Mouse (Mus musculus) gastrocnemius, adult 2 months (tissue): ENCODE data around the gene Ptgs1. TPM values are rescaled to one million over a fixed set of nuclear protein-coding genes. Genes with fewer than 3 reads are reported as not detected.

Experiments
- DNase-seq: peaks from one replicate; pipeline ENCODE4 v3.0.0; 2022
- H3K27ac ChIP-seq: fragments of 200-600 bp; 2 replicates; pipeline ENCODE4 v1.8.1; 2022; ENCODE audit warnings: mild to moderate bottlenecking
- H3K4me3 ChIP-seq: fragments of 200-600 bp; 2 replicates; pipeline ENCODE4 v1.8.1; 2022; ENCODE audit warnings: mild to moderate bottlenecking, moderate library complexity
- CTCF ChIP-seq: fragments of 200-600 bp; IDR thresholded peaks from 2 replicates; pipeline ENCODE4 v1.8.1; 2022; ENCODE audit warnings: antibody characterized with exemption, mild to moderate bottlenecking, moderate library complexity
- intact Hi-C: fragments of 180-260 bp; cut with DNase I; formaldehyde crosslinking; loops from one replicate; pipeline ENCODE4 v1.15.1; 2025
- total RNA-seq, 2 experiments: library from RNA; stranded (reverse); gene quantifications; 2 replicates each; pipeline ENCODE4 v1.2.3; 2021

Gene Ptgs1
- total RNA-seq, 2 experiments from 2014 or later: 3.9 to 5.5 TPM

DNA sequence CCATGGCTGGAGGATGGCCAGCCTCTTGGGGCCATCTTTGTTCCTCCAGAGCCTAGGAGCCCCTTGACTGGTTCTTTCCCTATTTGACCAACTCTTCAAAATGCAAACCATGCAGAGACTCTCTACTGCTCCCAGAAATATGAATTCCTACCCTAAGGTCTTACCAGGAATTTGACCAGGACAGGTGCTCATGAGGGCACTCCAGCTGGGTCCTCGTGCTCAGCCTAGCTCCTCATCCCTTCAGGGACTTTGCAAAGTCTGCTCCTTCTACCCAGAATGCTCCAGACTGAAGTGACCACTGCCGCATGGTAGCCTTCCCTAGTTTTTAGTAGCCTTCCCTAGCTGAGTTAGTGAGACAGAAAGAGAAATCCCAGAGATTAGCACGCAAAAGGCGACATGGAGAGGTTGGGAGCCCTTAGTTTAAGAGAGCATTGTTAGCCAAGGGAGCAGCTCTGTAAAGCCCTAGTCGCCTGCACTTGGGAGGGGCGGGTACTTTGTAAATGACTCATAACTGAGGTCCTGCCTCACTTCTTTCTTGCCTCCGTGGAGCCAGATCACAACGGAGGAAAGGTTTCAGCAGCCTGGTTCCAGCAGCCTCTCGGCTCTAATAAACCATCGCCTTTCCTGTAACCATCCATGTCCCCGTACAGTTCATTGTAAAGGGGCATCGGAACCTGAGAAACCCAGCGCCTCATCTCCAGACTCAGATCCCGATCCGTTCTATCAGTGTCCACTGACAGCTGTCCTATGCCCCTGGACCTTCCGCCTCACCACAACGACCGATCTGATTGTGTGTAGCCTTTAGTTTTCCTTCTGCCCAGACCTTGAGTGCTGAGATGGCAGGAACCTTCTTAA is 28.2 kb upstream of the Ptgs1 start:
- Histone ChIP-seq H3K4me3 (peak overlapping the region; percentile 70), H3K27ac (peak overlapping the region; percentile 10; the same call in 1 of the 2 replicates)
- intact Hi-C loops: no loop called here
- DNase-seq: no peak
- TF ChIP-seq CTCF: no peak

DNA sequence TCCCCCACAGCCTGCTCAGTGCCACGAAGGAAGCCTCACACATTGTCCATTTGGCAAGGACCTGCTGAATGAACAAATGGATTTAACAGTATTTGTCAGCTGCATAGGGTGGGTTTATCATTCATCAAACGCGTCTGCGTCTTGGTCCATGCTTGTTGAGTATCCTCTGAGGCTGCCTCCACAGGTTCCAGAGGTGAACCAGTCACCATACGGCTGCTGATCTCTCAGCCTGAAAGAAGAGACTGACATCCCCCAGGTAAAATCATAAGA is 27.7 kb upstream of the Ptgs1 start:
- DNase-seq: no peak
- Histone ChIP-seq H3K27ac (peak overlapping the region; percentile 10; the same call in 1 of the 2 replicates), H3K4me3 (peak overlapping the region; percentile 70)
- no peak for TF ChIP-seq CTCF
- intact Hi-C loops: no loop called here

DNA sequence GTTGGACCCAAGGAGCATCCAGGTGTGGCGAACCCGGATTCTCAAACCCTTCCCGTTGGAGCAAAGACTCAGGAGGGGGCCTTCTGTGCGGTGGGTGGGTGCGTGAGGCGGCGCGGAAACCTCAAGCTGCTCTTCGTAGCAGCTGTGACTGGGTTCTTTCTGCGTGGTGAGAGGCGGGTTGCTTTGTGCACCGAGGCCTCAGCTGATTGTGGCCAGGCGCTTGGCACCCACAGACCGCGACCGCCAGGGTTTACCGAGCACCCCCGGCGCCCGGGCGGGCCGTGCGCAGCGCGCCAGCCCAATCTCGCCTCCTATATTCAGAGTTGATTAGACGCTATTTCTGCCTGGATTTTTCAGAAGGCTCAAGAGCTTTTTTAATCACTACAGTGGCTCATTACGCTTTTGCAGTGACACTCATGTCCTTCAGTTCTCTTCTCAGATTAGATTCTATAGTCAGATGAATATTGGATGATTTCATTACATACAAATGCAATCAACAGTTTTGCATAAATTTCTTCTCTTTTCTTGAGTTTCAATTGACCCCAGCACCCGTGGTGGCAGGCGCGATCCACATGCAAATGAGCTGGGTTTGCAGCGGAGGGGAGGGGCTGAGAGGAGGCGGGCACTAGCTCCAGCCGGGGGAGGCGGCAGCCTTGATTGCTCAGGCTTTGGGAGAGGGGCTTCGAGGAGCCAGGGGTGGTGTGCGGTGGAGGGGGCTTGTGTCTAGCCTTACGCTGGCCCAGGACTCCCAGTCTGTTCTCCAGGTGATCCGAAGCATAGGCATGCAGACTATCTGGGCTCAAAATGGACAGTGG is 27.0 kb upstream of the Ptgs1 start:
- peak overlapping the region; percentile 40; the same call in 1 of the 2 replicates for H3K27ac ChIP-seq
- intact Hi-C loops: no loop called here
- 0 out of 2 replicates have a peak, but pooled peaks have one; percentile 1 for TF ChIP-seq CTCF
- DNase-seq: peak; percentile 43
- H3K4me3 ChIP-seq: peak overlapping the region; percentile 70

DNA sequence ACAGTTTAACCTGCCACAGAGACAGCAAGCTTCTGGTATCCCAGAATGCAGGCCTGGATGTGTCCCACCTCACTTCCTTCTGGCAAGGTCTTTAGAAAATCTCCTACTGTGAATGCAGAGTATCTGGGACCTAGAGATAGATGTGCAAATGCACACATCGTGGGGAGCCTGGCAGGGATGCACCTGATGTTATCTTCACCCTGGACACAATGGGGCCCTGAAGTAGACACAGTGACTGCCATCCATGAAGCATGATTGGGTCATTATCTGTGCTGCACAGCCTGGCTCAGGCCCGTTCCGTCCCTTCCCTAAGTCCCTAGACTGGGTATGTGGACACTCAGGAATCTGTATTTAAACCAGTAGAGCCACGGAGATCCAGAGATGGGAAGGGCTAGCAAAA is 25.6 kb upstream of the Ptgs1 start:
- TF ChIP-seq CTCF: no peak
- no peak for DNase-seq
- Histone ChIP-seq H3K4me3 (no peak overlapping the region), H3K27ac (no peak overlapping the region)
- intact Hi-C loops: no loop called here

DNA sequence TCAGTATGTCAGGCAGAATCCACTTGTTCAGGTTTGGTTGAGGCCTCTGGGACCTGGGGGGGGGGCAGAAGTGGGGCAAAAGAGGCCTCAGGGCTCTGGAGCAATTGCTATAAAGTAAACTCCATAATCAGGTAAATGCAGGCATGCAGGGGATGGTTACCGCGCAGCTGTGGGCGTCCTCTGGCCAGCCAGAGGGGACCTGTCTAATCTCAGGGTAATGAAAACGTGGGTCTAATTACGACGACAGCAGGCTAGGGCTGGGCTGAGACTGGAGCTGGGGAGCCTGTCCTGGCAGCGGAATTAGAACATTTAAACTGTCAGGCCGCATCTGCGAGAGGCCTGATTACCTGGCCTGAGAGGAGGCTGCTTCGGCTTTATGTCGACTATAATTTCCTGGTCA is 23.2 kb upstream of the Ptgs1 start:
- TF ChIP-seq CTCF: no peak
- intact Hi-C loops: no loop called here
- DNase-seq: no peak
- Histone ChIP-seq H3K4me3 (no peak overlapping the region), H3K27ac (no peak overlapping the region)

DNA sequence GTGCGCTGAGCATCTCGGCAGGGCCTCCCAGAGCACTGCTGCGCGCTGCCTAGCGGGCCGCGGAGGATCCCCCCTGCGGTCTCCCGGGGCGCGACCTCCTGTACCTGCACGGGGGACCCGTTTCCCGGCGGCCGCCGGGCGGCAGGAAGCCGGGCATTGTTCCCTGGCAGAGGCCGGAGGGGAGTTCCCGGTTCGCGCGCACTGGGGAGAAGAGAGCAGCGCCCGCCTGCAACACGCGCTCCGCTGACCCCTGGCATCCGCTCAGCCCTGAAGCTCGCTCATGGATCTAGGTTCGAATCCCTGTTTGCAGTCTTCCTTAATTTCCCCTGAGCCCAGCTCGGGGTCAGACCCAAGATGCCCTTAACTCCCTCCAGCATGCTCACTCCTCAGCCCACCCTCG is 19.4 kb upstream of the Ptgs1 start:
- peak; percentile 61 for DNase-seq
- TF ChIP-seq CTCF: no peak
- intact Hi-C loops: loop anchor here (5.0 kb wide), 1 partner anchor 67 kb away; no protein-coding TSS in a partner anchor
- Histone ChIP-seq H3K27ac (no peak overlapping the region), H3K4me3 (peak overlapping the region; percentile 32; the same call in 1 of the 2 replicates)

DNA sequence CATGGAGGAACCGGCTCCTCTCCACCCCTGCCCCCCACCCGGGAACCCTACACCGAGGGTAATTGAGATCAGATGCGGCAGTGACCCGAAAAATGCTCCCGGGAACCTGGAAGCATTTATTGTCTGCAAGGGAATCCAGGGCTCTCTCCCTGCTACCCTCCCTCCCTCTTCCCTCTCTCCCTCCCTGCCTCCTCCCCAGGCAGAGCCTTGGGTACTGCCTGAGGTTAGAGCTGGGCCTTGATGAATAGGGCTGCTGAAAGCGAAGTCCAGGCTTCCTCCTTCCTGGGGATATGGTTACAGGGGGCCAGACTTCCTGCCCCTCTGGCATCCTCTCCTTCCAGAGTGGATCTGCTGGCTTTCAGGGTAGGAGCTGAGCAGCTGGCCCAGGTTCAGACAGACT is 18.4 kb upstream of the Ptgs1 start:
- no peak for DNase-seq
- Histone ChIP-seq H3K27ac (no peak overlapping the region), H3K4me3 (no peak overlapping the region)
- TF ChIP-seq CTCF: no peak
- intact Hi-C loops: loop anchor here (5.0 kb wide), 1 partner anchor 66 kb away; no protein-coding TSS in a partner anchor

DNA sequence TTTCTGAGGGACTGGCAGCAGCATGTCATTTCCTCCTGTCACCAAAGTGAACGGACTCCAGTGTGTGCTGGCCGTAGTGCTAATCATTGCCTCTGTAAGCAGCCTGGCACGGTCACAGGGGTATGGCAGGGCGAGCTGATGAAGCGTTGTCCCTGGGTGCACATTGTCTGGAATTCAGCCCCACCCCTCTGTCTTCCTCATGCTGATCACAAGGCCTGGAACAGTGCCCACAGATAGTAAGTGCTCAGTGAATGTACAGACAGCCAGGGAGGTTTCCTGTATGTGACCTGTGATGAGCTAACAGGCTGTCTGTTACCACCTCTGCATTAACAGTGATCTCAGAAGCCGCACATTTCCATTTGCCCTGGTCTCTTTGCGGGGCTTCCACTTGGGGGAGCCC is 17.1 kb upstream of the Ptgs1 start:
- intact Hi-C loops: loop anchor here (1.0 to 5.0 kb wide), 2 partner anchors 64 to 203 kb away; no protein-coding TSS in a partner anchor
- DNase-seq: peak; percentile 21
- peak overlapping the region; percentile 43 for H3K27ac ChIP-seq
- no peak for TF ChIP-seq CTCF
- H3K4me3 ChIP-seq: no peak overlapping the region

DNA sequence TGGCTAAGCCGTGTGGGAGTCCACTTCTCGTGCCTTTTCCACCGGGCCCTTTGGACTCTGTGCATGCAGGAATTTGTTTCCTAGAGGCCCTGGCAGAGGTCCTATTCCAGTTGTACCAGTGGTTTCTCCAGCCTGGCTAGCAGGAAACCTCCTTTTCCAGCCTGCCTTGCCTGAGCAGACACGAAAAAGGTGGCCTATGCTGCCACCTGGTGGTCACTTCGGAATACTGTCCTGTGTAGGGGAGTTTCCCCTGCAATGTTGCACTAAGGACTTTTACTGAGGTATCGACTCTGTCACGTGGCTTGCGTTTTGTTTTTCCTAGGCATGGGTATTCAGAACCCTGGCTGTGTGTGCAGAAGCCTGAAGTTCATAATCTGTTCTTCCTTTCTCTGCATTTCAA is 16.2 kb upstream of the Ptgs1 start:
- Histone ChIP-seq H3K4me3 (peak overlapping the region; percentile 52), H3K27ac (peak overlapping the region; percentile 43; the same call in 1 of the 2 replicates)
- DNase-seq: peak; percentile 87
- TF ChIP-seq CTCF: peak; percentile 84
- intact Hi-C loops: loop anchor here (5.0 kb wide), 1 partner anchor 63 kb away; no protein-coding TSS in a partner anchor

DNA sequence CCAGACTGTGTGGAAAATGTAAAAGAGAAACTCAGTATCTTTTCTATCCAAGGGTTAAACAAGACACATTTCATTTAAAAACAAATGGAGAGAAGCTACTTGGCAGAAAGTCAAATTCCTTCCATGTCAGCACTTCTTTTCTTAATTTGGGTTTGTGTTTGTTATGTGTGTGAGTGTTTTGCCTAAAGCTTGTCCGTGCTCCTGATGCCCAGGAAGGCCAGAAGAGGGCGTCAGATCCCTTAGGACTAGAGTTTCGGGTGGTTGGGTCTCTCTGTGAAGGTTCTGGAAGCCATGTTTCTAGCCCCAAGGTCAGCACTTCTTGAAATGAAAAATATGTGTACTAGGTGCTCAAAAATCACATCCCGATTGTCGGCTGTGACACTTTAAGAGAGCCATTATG is 15.8 kb upstream of the Ptgs1 start:
- Histone ChIP-seq H3K27ac (no peak overlapping the region; the same call in 1 of the 2 replicates), H3K4me3 (peak overlapping the region; percentile 52)
- TF ChIP-seq CTCF: no peak
- DNase-seq: no peak
- intact Hi-C loops: loop anchor here (5.0 kb wide), 1 partner anchor 63 kb away; no protein-coding TSS in a partner anchor

DNA sequence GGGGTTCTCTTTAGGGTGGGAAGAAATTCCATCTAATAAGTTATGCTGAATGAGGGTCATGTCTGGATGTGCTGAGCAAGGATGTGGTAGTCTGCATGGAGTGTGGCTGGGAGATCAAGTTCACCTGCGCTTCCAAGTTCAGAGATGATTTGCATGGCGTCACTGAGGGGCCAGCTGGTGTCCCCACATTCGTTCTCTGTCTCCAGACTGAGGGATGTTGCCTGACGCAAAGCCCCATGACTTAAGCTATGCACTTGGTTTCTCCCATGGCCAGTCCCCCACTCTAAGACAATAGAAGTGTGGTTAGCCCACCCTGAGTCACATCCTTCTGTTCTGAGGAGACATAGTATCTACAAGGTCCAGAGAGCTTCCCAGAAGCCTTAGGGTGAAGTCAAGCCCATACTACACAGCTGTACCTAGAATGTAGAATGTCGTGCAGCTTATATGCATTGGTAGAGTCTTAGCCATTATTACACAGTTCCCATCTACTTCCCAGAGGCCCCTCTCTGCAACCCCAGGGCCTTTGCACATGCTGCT is 15.0 kb upstream of the Ptgs1 start:
- Histone ChIP-seq H3K4me3 (no peak overlapping the region), H3K27ac (no peak overlapping the region)
- no peak for DNase-seq
- no peak for TF ChIP-seq CTCF
- intact Hi-C loops: no loop called here

DNA sequence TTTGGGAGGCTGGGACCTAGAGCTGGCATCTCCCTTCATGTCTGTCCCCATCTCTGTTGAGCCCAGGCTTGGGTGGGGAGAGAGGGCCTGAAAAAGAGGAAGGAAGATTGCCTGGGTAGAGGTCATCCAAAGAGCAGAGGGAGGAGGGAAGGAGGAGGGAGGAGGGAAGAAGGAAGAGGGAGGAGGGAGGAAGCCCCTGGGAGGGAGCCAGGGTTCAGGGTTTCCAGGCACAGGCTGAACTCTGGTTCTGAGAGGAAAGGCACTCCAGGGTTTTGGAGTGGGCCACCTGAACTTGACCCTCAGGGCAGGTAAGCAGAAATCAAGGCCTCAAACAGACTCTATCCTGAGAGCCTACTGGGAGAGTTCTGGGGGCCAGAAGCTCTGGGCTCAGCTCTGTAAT is 13.7 kb upstream of the Ptgs1 start:
- intact Hi-C loops: no loop called here
- peak; percentile 50 for DNase-seq
- TF ChIP-seq CTCF: no peak
- H3K27ac ChIP-seq: no peak overlapping the region
- H3K4me3 ChIP-seq: no peak overlapping the region
